Mouse (Mus musculus): ENCODE results near the gene Galns.
"Not testable (repeated sequence)": the region's sequence is repeated elsewhere in the genome, so short reads cannot be mapped to it uniquely, and the experiment has no call there.

The Galns gene

GRCm38 (mm10) chr8:122633205-122633604 is 21.9 kb upstream of the Galns start:
- DNase-seq: no peak

GRCm38 (mm10) chr8:122632134-122632533 is 20.9 kb upstream of the Galns start:
- DNase-seq: not testable (repeated sequence)

GRCm38 (mm10) chr8:122630696-122631095 is 19.4 kb upstream of the Galns start:
- no peak for DNase-seq

GRCm38 (mm10) chr8:122629388-122629787 is 18.1 kb upstream of the Galns start:
- DNase-seq: no peak

- no peak for DNase-seq
These were observed 15.6 kb upstream of the Galns start for GRCm38 (mm10) chr8:122626896-122627295.

GRCm38 (mm10) chr8:122625811-122626210 is 14.5 kb upstream of the Galns start:
- no peak for DNase-seq

GRCm38 (mm10) chr8:122624653-122625052 is 13.4 kb upstream of the Galns start:
- DNase-seq: no peak

GRCm38 (mm10) chr8:122623844-122624642 is 12.8 kb upstream of the Galns start:
- no peak for DNase-seq

- no peak for DNase-seq
These were observed 11.5 kb upstream of the Galns start, which contains the start of gene Pabpn1l for GRCm38 (mm10) chr8:122622727-122623126. Gene Pabpn1l, minus strand, starts transcription at chr8:122622739.

- no peak for DNase-seq
These were observed 9.2 kb upstream of the Galns start for GRCm38 (mm10) chr8:122620446-122620845.

- DNase-seq: no peak
These were observed 7.6 kb upstream of the Galns start for GRCm38 (mm10) chr8:122618660-122619378.

- DNase-seq: peak; percentile 72
These were observed 6.8 kb upstream of the Galns start for GRCm38 (mm10) chr8:122617947-122618546.

- no peak for DNase-seq
These were observed 5.1 kb upstream of the Galns start for GRCm38 (mm10) chr8:122616181-122616905.

GRCm38 (mm10) chr8:122610612-122611277 is 518 bp downstream of the Galns start:
- DNase-seq: no peak

GRCm38 (mm10) chr8:122610209-122610608 is 1.1 kb downstream of the Galns start:
- no peak for DNase-seq

- no peak for DNase-seq
These were observed 4.5 kb downstream of the Galns start for GRCm38 (mm10) chr8:122606810-122607209.

GRCm38 (mm10) chr8:122605367-122605766 is 5.9 kb downstream of the Galns start:
- DNase-seq: no peak

GRCm38 (mm10) chr8:122604640-122605039 is 6.6 kb downstream of the Galns start:
- DNase-seq: no peak

- no peak for DNase-seq
These were observed 10.6 kb downstream of the Galns start for GRCm38 (mm10) chr8:122600666-122601065.

GRCm38 (mm10) chr8:122596031-122596430 is 15.2 kb downstream of the Galns start:
- DNase-seq: no peak

GRCm38 (mm10) chr8:122593783-122594507 is 17.3 kb downstream of the Galns start:
- DNase-seq: peak; percentile 69

- no peak for DNase-seq
These were observed 18.0 kb downstream of the Galns start for GRCm38 (mm10) chr8:122593240-122593639.

All from cerebellum, adult 11-12 months (tissue).